Mouse (Mus musculus) NIH3T3 (cell line): ENCODE measurements around the gene Mrpl1.

Experiments used
- DNase-seq: peaks from one replicate; pipeline ENCODE4 v3.0.0-alpha.2; 2012; ENCODE audit warnings: low read depth

The Mrpl1 gene

DNA sequence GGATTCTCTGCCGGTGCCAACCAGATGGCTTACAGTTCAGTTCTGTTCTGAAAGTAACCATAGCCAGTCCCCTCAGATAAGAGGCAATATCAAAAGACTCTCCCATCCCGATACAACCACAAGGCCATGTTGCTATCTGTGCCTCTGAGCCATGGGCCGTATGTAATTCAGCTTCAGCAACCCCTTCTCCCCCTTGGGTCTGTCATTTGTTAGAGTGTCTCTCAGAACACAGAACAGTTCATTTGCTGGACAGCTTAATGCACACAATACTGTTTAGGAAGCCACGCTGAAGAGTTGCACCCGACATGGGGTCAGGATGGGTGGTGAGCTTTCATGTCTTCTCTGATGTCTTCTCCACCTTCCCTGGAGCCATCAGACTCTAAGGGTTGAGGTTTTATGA is 100.3 kb downstream of the Mrpl1 start:
- no peak for DNase-seq

DNA sequence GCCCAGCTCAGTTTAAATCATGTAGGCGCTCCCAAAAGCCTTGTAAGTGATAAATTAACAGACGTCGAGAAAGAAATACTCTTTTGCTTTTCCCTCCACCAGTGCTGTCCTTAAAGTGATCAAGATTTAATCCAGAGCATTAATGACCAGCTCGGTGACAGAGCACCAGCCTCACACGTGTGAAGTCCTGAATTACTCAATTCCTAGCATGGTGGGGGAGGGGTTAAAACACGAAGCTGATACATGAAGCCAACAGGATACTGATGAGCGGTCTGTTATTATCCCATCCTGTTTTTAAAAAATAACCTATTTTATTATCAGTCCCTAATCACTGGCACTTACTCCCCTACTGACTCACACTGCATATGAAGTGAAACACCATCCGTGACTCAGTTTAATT is 102.4 kb downstream of the Mrpl1 start:
- DNase-seq: no peak
